Mouse (Mus musculus) 416B (cell line): ENCODE measurements around the gene Acpp.

Source experiments
- DNase-seq: peaks from one replicate; pipeline ENCODE4 v3.0.0; 2011; ENCODE audit warnings: low read depth

The Acpp gene

DNA sequence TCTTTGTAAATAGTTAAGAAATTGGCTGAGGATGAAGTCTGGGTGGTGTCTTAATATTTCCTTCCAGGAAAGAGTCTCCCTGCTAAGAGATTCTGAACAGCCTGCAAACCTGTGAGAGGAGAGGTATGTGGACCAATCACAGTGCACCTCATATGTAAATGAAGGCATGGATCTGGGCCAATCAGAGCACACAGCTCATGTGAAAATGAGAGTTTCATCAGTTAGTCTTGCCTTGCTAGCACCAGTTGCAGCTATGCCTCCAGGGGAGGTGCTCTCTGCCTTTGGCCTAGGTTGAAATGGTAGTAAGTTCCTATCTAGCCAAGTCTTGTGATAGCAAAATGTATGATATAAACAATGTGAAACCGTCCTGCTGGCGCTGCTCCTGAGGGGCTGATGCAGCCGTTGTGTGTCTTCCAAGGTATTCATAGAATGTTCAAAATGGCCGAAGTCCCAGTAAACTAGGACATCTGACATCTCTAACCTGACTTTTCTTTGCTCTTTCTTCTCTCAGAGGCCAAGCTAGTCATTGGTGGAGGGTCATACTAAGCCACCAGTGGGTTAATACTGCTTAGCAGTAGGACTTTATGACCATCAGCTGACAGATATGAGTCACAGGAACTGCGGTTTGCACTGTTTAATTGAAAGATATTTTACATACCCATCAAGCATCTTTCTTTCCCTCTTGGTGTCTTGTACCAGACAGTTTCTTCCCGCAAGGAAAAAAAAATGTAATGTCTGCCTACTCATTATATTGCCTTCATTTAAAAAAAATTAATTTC, 32.0 kb downstream of the Acpp start:
- peak; percentile 48 for DNase-seq

DNA sequence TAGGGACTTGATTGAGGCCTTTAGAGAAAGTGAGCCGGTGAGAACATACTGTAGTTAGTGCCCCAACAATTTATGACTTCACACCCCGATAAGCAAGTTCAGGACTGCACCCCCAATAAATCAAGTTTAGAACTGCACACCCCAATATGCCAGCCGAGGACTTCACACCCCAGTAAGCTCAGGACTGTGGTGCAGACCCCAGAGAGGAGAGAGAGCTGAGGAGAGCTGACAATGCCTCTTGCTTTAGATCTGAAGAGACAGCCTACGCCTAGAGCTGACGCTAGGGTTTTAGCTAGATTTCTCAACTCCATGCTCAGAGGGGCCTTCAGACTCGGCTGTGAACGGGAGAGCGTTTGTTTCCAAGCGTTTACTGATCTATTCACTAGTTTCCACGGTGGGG, 32.7 kb downstream of the Acpp start:
- no peak for DNase-seq

DNA sequence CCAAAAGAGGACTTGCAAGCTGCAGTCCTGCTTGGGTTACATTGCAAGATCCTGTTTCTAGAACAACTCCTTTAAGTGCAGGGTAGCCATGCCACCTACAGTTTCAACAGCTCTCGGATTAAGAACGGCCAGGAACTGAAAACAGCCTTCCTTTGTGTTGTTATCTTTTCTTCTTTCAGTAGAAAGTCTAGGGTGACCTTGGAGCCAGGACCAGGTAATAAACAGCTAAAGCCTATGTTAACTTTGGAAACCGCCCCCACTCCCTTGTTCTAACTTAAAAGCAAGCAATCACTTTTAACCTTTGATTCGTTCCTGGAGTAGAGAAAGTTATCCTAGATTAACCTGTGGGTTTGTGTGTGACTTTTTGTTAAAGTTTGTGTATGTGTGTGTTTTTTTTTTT, 33.2 kb downstream of the Acpp start:
- DNase-seq: no peak

DNA sequence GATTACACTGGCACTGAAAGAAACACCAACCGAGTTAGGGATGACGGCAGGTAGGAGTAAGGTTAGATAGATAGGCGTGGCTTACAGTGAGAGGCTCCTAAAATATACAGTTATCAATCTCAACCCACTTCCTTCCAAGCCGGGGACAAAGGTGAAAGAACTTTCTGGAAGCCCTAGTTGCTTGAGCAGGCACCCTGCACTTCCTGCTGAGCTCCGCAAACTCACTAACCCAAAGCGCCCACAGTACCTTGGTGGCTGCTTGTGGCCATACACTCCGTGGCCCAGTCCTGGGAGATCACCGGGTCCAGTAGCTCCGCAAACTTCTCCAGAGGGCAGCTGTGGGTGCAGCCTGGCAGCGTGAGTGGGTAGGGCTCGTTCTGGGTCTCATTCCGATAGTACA, 37.0 kb downstream of the Acpp start:
- no peak for DNase-seq

DNA sequence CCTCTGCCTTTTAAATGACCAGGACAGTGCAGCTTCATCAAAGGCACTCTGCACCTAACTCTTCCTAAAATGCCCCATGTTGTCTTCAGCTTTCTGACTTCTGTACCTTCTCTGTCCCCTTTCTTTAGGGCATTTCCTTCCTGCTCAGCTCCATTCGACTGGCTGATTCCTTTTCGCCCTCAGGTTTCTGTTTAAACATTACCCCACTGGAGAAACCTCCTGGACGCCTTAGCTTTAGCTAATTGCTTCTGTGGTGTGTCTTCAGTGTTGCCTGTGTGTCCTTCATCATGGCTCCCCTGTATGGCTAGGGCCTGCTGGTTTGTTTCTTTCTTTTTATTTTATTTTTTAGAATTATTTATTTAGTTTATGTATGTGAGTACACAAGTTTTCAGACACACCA, 40.5 kb downstream of the Acpp start:
- no peak for DNase-seq

DNA sequence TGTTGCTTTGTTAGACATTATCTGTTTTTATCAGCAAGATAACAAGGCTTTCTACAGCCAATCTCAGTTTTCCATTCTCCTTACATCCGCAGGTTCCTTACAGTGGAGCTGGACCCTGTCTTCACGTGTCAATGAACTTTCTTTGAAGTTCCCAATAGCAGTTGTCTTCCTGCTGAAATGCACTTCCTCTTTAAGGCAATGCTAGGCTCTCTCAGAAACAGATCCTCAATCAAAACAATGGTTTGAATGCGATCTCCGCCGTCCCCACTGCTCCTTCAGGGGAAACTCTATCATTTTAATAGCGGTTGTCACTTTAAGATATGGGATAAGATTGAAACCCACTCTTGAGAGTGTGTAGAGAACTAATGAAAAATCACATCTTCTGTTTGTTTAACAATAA, 52.6 kb downstream of the Acpp start:
- no peak for DNase-seq

DNA sequence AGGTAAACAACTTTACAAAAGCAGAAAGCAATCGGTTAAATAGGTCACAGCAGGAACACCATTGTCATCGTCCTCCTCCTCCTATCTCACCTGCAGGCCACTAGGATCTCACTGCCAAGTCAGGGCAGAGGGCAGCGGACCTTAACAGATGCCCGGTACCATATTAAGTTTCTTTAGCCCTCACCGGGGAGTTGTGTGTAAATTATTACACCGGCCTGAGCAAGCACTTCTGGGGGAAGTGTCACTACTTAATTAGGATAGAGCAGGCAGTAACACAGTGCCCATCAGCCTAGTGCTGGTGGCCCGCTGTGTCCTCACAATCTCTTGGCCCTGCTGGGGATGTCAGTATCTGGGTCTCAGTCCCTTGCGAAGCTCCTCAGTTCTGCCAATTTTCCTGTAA, 55.0 kb downstream of the Acpp start:
- no peak for DNase-seq

DNA sequence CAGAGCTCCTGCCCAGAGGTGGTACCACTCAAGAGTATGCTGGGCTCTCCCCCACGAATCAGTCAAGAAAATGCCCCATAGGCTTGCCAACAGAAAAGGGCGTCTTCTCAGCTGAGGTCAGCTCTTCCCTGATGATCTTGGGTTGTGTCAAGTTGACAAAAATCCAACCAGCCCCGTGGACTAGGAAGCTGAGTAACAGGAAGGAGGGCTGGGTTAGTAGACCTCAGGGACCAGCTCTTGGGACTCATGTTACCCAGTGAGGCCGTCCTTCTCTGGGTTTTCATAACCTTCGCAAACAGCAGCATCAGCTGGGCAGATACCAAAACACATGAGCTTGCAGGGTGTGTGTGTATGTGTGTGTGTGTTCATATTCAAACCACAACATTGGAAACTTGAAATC, 55.8 kb downstream of the Acpp start:
- DNase-seq: peak; percentile 44

DNA sequence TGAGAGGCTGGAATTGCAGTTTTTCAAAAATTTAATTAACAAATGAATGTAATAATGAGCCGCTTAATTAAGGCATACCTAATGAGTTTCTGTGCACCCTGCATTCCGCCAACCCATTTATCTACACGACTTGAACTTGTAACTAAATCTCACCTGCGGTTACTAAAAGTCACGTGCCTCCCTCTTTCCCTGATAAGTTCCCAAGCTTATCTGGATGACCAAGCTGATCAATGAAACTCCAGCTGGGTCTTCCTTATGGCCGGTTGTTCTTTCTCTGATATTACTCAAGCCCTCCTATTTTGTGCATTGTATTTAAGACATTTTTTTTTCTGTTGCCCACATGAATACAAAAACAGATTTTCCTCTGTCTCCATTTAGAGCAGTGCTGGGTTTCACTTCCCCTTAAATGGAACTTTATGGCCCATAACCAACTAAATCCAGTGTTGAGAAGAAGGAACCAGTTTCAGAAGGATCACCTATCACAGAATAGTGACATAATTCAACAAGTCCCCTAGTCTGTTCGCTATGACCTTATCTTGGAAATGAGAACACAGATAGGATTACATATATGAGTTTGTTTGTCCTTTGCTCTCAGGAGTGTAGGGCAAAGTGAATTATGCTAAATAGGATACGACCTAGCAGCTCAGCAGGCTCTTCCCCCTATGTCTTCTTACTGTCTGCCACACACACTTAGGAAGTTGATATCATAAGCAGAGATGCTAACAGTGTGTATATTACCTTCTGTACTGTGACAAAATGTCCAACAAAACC, 56.6 kb downstream of the Acpp start:
- DNase-seq: no peak

DNA sequence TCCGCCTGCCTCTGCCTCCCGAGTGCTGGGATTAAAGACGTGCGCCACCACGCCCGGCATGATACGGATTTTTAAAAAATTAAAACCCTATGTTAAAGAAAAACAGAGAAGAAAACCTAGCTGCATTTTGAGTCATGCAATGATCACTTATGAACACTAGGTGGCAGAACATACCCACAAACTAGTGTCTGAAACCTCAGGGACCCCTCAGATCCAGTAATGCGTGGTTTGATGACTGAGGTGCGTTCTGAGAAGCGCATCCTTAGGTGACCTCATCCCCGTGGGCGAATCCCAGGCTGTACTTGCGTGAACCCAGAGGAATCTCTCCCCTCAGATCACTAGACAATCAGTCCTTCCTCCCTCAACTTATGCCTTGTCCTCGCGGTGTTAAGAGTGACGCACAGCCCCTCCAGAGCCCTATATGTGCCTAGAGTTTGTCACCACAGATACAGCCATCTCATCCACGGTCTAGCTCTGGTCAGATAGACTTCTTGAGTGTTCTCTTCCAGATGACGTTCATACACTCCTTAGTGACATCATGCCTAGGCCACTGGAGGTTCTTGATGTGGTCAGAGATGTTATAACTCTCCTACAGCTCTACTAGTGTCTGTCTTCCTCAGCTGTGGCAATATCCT, 59.9 kb downstream of the Acpp start:
- DNase-seq: peak; percentile 53

DNA sequence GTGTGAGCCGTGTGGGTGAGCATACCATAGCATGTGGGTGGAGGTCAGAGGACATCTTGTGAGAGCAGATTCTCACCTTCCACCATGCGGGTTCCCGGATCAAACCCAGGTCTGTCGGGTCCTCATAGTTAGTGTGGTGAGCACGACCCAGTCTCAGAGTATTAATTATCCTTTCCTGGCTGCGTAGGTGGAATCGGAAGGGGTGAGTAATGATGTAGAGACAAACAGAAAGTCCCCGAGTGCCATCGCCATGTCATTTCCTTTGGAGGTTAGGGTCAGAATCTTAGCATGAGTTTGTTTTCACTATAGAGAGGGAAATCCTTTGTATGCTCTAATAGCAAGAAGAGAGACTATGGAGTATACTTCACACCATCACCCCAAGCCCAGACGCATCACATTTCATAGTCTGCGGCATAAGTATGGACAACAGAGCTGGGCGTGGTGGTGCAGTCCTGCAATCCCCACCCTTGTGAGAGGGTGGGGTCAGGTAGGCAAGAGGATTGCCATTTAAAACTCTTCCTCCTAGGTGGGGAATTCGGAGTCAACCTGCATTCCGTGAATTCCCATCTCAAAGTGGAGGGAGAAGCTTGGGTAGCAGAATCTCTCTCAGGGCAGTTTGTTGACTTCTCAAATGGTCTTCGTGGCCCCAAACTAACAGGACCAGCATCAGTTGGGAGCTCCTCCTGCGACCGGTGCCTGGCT, 62.3 kb downstream of the Acpp start:
- no peak for DNase-seq

DNA sequence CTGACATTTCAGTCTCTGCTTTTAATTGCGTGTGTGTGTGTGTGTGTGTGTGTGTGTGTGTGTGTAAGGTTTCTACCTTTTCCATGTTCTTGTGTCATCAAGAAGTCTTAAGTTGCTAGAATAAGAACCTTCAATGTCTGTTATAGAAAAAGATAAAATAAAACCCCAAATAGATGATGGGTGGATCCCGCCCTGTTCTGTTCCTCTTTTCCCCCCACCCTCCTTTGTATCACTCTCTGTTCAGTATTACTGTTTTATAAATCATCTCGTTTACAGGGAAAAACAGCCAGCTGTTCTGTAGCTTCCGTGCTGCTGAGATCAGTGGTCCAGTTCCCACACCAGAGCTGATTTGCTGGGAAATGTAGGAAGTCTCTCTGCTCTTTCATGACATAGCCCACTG, 65.5 kb downstream of the Acpp start:
- no peak for DNase-seq

DNA sequence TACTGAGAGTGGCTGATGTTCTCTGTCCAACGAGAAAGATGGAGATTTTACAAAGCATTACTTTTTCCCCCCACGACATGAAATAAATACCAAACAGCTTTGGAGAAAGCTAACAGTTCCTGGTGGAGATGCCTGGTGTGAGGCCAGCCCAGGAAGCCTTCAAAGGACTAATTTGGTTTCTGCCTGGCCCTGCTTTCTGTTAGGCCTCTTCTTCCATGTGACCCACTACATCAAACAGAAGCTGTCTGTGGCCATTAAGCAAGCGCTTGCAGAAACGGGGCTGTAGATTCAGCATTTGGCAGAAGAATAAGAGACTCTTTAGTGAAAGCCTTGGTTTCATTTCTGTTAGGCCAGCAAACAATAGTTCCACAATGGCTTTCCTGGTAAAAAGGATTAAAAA, 65.9 kb downstream of the Acpp start:
- no peak for DNase-seq

DNA sequence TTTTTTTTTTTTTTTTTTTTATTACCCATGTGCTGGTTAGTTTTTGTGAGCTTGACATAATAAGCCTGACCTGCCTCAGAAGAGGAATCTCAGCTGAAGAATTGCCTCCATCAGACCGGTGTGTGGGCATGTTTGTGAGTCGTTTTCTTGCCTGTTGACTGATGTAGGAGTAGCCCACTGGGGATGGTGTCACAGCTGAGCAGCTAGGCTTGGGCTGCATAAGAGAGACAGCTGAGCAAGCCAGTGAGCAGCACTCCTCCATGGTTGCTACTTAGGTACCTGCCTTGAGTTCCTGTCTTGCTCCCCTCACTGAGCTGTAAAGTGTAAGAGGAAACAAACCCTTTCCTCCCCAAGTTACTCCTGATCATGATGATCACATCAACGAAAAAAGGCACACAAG, 67.6 kb downstream of the Acpp start:
- no peak for DNase-seq

DNA sequence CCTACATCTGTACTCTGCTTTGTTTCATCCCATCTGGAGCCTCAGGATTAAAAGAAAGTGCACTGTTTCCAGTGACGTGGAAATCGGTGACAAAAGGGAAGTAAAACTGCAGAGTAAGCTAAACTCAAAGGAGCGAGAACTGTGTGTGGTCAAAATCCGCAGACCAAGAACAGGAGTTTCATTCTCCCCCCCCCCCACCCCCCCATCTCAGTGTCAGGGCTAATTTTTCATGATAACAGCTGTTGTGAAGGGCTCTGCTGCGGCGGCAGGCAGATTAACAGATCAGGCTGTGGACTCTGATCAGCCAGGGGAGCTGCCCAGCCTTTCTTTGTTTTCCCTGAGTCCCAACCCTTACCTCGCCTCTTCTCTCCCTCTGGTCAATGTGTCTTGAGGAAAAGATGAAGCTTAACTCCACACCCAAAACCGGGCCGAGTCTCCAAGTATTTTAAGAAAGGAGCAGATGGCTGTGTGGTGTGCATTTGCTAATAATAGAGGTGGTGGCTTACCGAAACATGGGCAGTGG, 68.1 kb downstream of the Acpp start:
- peak; percentile 16 for DNase-seq

DNA sequence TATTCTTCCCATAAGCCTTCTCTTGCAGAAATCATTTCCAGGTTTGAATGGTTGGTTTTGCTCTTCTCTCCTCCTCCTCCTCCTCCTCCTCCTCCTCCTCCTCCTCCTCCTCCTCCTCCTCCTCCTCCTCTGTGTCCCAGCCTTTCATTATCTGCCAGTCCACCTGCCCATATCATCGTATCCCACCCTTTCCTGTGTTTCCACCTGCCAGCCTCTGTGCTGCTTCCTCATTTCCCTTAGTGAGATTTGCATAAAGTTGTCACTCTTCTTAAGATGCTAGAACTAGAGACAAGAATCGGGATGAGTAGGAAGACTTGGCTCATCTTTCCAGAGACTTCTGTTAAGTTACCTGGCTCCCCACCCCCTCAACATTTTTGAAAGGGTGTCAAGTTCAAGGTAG, 73.0 kb downstream of the Acpp start:
- no peak for DNase-seq

DNA sequence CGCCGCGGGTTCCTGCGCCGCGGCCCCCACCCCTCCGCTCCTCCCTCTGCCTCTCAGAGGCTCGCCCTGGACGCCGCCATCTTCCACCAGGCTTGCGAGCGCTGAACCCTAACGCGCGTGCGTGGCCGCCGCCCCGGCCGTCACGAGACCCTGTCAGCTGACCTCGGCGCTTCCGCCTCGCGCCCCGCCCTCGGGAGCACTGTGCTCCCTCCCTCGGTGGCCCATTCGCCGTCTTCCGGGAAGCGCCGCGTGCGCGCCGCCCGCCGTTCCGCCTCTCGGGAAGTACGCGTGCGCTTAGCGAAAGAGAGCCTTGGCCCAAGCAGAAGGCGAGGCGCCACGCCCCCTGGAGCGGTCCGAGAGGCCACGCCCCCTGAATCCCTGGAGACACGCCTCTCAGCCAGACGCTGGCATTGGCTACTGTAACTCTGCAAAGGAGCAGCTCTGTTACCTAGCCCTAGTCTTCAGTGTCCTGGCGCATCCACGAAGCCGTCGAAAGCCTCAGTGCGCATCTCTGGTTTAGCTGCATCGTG, 74.7 kb downstream of the Acpp start, which contains the start of gene Dnajc13:
TSS of gene Dnajc13 (minus strand) at position 108 of the 530 bp plus-strand sequence.
- peak; percentile 97 for DNase-seq

DNA sequence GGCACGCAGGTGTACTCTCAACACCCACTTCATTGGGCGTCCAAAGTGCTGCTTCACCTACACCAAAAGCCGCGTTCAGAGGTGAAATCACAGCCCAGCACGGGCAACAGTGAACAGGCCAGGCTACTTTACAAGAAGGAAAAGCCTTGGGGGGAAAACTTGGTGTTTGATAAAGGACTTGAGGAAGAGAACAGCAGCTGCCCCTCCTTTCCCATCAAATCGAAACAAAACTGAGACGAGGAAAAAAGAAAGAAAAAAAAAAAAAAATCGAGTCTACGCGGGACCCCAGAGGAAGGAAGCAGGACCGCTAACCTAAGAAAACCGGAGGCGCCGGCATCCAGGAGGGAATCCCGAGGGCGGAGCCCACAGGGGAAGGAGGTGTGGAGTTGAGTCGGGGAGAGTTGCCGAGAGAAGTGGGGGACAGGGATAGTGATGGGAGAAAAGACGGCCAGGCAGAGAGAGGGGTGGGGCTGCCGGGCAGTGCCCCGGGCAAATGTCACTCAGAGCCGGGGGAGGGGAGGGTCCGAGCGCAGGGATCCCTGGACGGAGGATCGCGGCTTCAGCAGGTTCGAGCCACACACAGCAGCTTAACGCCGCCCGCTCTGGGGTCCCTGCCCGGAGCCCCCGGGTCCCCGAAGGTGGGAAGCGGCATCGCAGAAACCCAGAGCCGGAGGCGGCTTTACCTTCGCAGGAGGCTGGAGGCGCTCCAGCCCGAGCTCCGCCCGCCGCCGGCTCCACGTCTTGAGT, 75.4 kb downstream of the Acpp start:
- DNase-seq: peak; percentile 36

DNA sequence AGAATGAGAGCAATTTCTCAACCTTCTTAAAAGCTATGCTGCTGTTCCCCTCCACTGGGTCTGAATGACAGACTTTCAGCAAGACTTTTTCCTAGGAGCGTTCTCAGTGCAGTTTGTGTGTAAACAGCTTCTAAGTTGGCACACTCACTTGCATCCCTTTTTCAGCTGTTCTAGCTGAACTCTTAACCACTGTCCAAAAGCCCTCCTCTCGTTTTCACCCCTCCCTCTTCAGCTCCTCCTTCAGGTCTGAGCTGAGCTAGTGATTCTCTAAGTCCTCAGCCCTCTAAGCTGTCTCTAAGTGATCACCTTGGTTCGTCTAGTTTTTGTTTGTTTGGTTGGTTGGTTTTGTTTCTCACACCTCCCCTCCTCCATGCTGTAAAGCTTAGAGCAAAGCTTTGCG, 77.2 kb downstream of the Acpp start:
- no peak for DNase-seq

DNA sequence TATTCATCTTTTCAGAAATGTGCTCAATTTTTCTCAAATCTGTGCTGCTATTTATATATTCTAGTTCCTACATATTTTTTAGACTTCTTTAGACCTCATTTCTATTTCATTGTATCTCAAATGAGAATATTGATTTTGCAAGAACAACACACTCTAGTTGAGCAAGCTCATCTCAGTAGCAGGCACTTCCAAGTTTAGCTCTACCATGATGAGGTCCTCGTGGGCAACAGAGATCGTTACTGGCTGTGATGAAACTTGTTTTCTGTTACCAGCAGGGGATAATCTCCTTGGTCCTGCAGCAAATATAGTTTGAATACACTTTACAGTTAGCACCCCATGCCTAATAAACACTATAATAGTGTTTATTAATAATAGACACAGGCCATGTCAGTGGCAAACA, 81.5 kb downstream of the Acpp start:
- no peak for DNase-seq
